Mouse (Mus musculus) liver, adult 2 months (tissue): Measurements from ENCODE around the gene Cacybp.

Experiments used
- CTCF ChIP-seq: fragments of 200-500 bp; IDR thresholded peaks from 2 replicates; pipeline ENCODE4 v1.5.1; 2011; ENCODE audit warnings: low read depth, low read length, control low read depth
- POLR2A ChIP-seq: fragments of 200-500 bp; IDR thresholded peaks from 2 replicates; pipeline ENCODE4 v1.6.1; 2011; ENCODE audit warnings: low read length, control low read depth; ENCODE audit not compliant: insufficient read depth; ENCODE audit errors: extremely low read depth

DNA sequence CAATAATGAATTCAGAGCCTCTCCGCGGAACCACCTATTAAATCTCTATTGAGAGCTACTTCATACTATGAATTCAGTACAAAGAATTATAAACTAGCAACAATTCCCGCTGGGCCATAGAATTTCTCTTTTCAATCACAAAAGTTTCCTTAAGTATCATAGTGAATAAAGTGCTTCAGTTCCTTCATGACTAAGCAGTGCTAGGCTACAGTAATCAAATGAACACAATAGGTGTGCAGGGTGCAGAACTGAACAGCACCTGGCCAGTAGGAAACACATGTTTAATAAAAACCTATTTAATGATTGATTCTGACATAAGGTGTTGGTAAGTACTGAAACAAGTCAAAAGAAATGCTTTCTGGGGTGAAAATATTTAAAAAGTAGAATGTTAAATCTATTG lies 19.4 kb upstream of the Cacybp start:
- TF ChIP-seq POLR2A = no peak
- TF ChIP-seq CTCF = no peak
